8 mouse cellular contexts compared by ENCODE assay signal in genomic region chr6:73221189-73221957, GRCm38 (mm10). TPM values are rescaled to one million over a fixed set of nuclear protein-coding genes. Genes with fewer than 3 reads are reported as not detected.
A peak's percentile ranks its signal among the peaks of the same experiment; 100 is the strongest.
DNase-seq lines count a peak whose midpoint lies in the region; ATAC-seq lines count a peak whose summit lies in the region.

Gene Dnah6, minus strand, starts transcription at chr6:73221651.

- peak within 1 kb of the TSS; percentile 66 for H3K4me2 ChIP-seq in heart, embryonic 15.5 days
- peak within 1 kb of the TSS; percentile 70 for H3K4me2 ChIP-seq in liver, embryonic 12.5 days

- H3K27ac ChIP-seq in brown adipose tissue, adult 24 weeks (replicated peaks; ENCODE audit: low read depth, low read length), result peak within 1 kb of the TSS; percentile 90
- H3K27ac ChIP-seq in forebrain, embryonic 10.5 days, result peak within 1 kb of the TSS; percentile 51
- H3K27ac ChIP-seq in heart, embryonic 15.5 days, result peak within 1 kb of the TSS; percentile 91
- no peak within 1 kb of the TSS for H3K27ac ChIP-seq in liver, embryonic 12.5 days

- DNase-seq in CD4-positive helper T cell, adult 2 months (ENCODE audit: low read depth, low spot score), result peak; percentile 64
- peak; percentile 89 for DNase-seq in forebrain, embryonic 10.5 days (ENCODE audit: extremely low spot score, low spot score)
- peak; percentile 95 for DNase-seq in kidney, postnatal 14 days
- DNase-seq in naive thymus-derived CD4-positive, alpha-beta T cell, adult 2 months (ENCODE audit: low read depth), result peak; percentile 74
- peak; percentile 89 for DNase-seq in splenic B cell, adult 2 months (ENCODE audit: low read depth, low spot score)

- H3K4me3 ChIP-seq in brown adipose tissue, adult 24 weeks (ENCODE audit: insufficient read depth, low read depth, low read length), result peak within 1 kb of the TSS; percentile 53
- peak within 1 kb of the TSS; percentile 53 for H3K4me3 ChIP-seq in forebrain, embryonic 10.5 days
- H3K4me3 ChIP-seq in heart, embryonic 15.5 days, result peak within 1 kb of the TSS; percentile 44
- peak within 1 kb of the TSS; percentile 51 for H3K4me3 ChIP-seq in liver, embryonic 12.5 days

- H3K36me3 ChIP-seq in forebrain, embryonic 10.5 days (replicated peaks), result no peaks in the 10 kb centered on the region
- no peaks in the 10 kb centered on the region for H3K36me3 ChIP-seq in heart, embryonic 15.5 days
- no peaks in the 10 kb centered on the region for H3K36me3 ChIP-seq in liver, embryonic 12.5 days
- no peaks in the 10 kb centered on the region for H3K36me3 ChIP-seq in splenic B cell, adult 2 months (ENCODE audit: control insufficient read depth, insufficient read depth, low read length, poor library complexity, severe bottlenecking)

- H3K27me3 ChIP-seq in forebrain, embryonic 10.5 days (ENCODE audit: poor library complexity, severe bottlenecking), result no peaks in the 10 kb centered on the region
- no peaks in the 10 kb centered on the region for H3K27me3 ChIP-seq in heart, embryonic 15.5 days
- no peaks in the 10 kb centered on the region for H3K27me3 ChIP-seq in liver, embryonic 12.5 days (replicated peaks)
- no peaks in the 10 kb centered on the region; the same call in 1 of the 2 replicates for H3K27me3 ChIP-seq in splenic B cell, adult 2 months (ENCODE audit: control insufficient read depth, insufficient read depth, low read length, poor library complexity, severe bottlenecking)

- H3K4me1 ChIP-seq in brown adipose tissue, adult 24 weeks (ENCODE audit: control insufficient read depth, insufficient read depth, insufficient read length, low read length), result peaks cover 4% of the 10 kb centered on the region
- H3K4me1 ChIP-seq in forebrain, embryonic 10.5 days, result peaks cover 20% of the 10 kb centered on the region
- H3K4me1 ChIP-seq in heart, embryonic 15.5 days (replicated peaks), result peaks cover 14% of the 10 kb centered on the region
- H3K4me1 ChIP-seq in liver, embryonic 12.5 days, result peaks cover 13% of the 10 kb centered on the region; the same call in 1 of the 2 replicates

- WGBS in forebrain, embryonic 10.5 days, result 39% methylated on average over 25 of the region's 25 CpGs
- WGBS in heart, embryonic 15.5 days, result 39% methylated on average over 25 of the region's 25 CpGs
- 35% methylated on average over 25 of the region's 25 CpGs for WGBS in liver, embryonic 12.5 days (ENCODE audit: insufficient replicate concordance)

- peak; percentile 93 for ATAC-seq in heart, embryonic 15.5 days (replicated peaks; ENCODE audit: insufficient number of reproducible peaks, insufficient read depth, low FRiP score, low read depth)
- peak; percentile 93 for ATAC-seq in liver, embryonic 12.5 days

- peak within 1 kb of the TSS; percentile 52 for H3K9ac ChIP-seq in heart, embryonic 15.5 days
- H3K9ac ChIP-seq in liver, embryonic 12.5 days, result peak within 1 kb of the TSS; percentile 35

- no peaks in the 10 kb centered on the region for H3K9me3 ChIP-seq in forebrain, embryonic 10.5 days
- H3K9me3 ChIP-seq in heart, embryonic 15.5 days (replicated peaks), result no peaks in the 10 kb centered on the region
- H3K9me3 ChIP-seq in liver, embryonic 12.5 days (replicated peaks), result no peaks in the 10 kb centered on the region

RNA-seq across cellular contexts. Expression of gene Dnah6, which starts in this region (rescaled TPM):
- polyA plus RNA-seq in brown adipose tissue, adult 24 weeks (2012; ENCODE audit: insufficient read depth, insufficient read length, missing spikeins), result not detected in 2 replicates
- polyA plus RNA-seq in forebrain, embryonic 10.5 days (2016; fragmentation: Nextera tagmentation; extraction: Ambion mirVana), result 0.05 TPM in 2 replicates
- polyA plus RNA-seq in heart, embryonic 15.5 days (2015; fragmentation: Nextera tagmentation; extraction: Ambion mirVana), result 0.11 TPM in 2 replicates
- 0.02 TPM in 2 replicates for polyA plus RNA-seq in liver, embryonic 12.5 days (2016; fragmentation: Nextera tagmentation; extraction: Ambion mirVana)

Comparison
In these comparisons a context has a peak if more than half of its experiments do, and no peak if none do; other contexts are left out.
1. Peak in DNase-seq, H3K4me3 ChIP-seq and H3K27ac ChIP-seq in forebrain, embryonic 10.5 days; RNA of the gene not detected or under 1 TPM.
2. Peak in ATAC-seq, H3K4me3 ChIP-seq, H3K27ac ChIP-seq, H3K9ac ChIP-seq and H3K4me2 ChIP-seq in heart, embryonic 15.5 days; RNA of the gene not detected or under 1 TPM.
3. Peak in ATAC-seq, H3K4me3 ChIP-seq, H3K9ac ChIP-seq and H3K4me2 ChIP-seq in liver, embryonic 12.5 days; RNA of the gene not detected or under 1 TPM.